Mouse (Mus musculus) stomach, postnatal 0 days (tissue): ENCODE results near the gene Hrh3. TPM values are rescaled to one million over a fixed set of nuclear protein-coding genes. Genes with fewer than 3 reads are reported as not detected.

Source experiments
- ATAC-seq: fragments of 200-750 bp; cut with Nextera tagmentation; 2 replicates; pipeline ENCODE4 v1.8.0; 2017; ENCODE audit not compliant: low FRiP score, low TSS enrichment
- DNase-seq: peaks from one replicate; pipeline ENCODE4 v3.0.0-alpha.2; 2016; ENCODE audit warnings: low spot score
- H3K27ac ChIP-seq: fragments of 300-500 bp; sonication (generic); replicated peaks from 2 replicates; pipeline ENCODE4 v1.5.1; 2014; ENCODE audit warnings: mild to moderate bottlenecking, control low read depth
- H3K27me3 ChIP-seq: fragments of 300-500 bp; sonication (generic); 2 replicates; pipeline ENCODE4 v1.6.1; 2014; ENCODE audit warnings: low read length; ENCODE audit not compliant: control insufficient read depth, insufficient read depth
- H3K36me3 ChIP-seq: fragments of 300-500 bp; sonication (generic); 2 replicates; pipeline ENCODE4 v1.6.1; 2014; ENCODE audit warnings: low read length, mixed read lengths; ENCODE audit not compliant: control insufficient read depth, insufficient read depth
- H3K4me1 ChIP-seq: fragments of 300-500 bp; sonication (generic); replicated peaks from 2 replicates; pipeline ENCODE4 v1.6.1; 2014; ENCODE audit warnings: antibody characterized with exemption; ENCODE audit not compliant: control insufficient read depth, insufficient read depth
- H3K4me2 ChIP-seq: fragments of 300-500 bp; sonication (generic); replicated peaks from 2 replicates; pipeline ENCODE4 v1.6.1; 2014; ENCODE audit warnings: low read depth, mild to moderate bottlenecking, control low read depth, moderate library complexity
- H3K4me3 ChIP-seq: fragments of 300-500 bp; sonication (generic); 2 replicates; pipeline ENCODE4 v1.5.1; 2014; ENCODE audit warnings: low read depth, low read length, control low read depth
- H3K9ac ChIP-seq: fragments of 300-500 bp; sonication (generic); 2 replicates; pipeline ENCODE4 v1.6.1; 2014; ENCODE audit warnings: mild to moderate bottlenecking, low read length, control low read depth, mixed read lengths
- H3K9me3 ChIP-seq: fragments of 300-500 bp; sonication (generic); 2 replicates; pipeline ENCODE4 v1.6.1; 2016; ENCODE audit warnings: low read length; ENCODE audit not compliant: control insufficient read depth
- CTCF ChIP-seq: IDR thresholded peaks from 2 replicates; pipeline ENCODE4 v1.5.1; 2016; ENCODE audit warnings: antibody characterized with exemption, low read depth, mild to moderate bottlenecking, moderate library complexity
- EP300 ChIP-seq: optimal IDR thresholded peaks from 2 replicates; pipeline ENCODE3; 2016; ENCODE audit warnings: antibody characterized with exemption
- WGBS: fragments of 180-500 bp; shearing (Covaris S2); extraction: QIAGEN DNeasy Blood & Tissue Kit; methylation state at CpG from one replicate; pipeline ENCODE4 v1.1.7; 2014; 5-methylcytosine and 5-hydroxymethylcytosine counted together
- polyA plus RNA-seq: library from polyadenylated mRNA; unstranded; fragments of >200 nt; fragmentation: Nextera tagmentation; extraction: Ambion mirVana; gene quantifications from 2 replicates; pipeline ENCODE4 v1.2.1, GENCODE M21; 2015

Hrh3 gene
- polyA plus RNA-seq, 1 experiment from 2014 or later, result not detected

DNA sequence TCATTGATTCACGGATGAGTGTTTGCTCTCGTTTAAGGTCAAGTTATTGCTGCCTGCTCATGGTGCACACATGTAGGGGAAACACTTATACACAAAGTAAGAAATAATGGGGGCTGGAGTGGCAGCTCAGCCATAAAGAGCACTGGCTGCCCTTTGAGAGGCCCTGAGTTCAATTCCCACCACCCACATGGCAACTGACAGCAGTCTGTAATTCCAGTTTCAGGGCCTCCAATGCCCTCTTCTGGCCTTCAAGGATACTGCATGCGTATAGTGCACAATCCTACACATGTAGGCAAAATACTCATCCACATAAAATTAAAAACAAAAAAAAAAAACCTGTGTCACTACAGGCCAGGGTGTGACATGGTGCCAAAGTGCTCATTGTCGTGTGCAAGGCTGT, 16.8 kb downstream of the Hrh3 start:
- DNase-seq (no peak), ATAC-seq (no peak)
- no peak overlapping the region for H3K4me2 ChIP-seq
- TF ChIP-seq EP300 (no peak), CTCF (peak; percentile 47)
- H3K36me3 ChIP-seq, result peaks cover 4% of the 10 kb centered on the region; the same call in 1 of the 2 replicates
- no peak overlapping the region for H3K9ac ChIP-seq
- H3K4me3 ChIP-seq, result no peak overlapping the region
- H3K4me1 ChIP-seq, result no peaks in the 10 kb centered on the region
- H3K9me3 ChIP-seq, result no peaks in the 10 kb centered on the region
- no peaks in the 10 kb centered on the region for H3K27me3 ChIP-seq
- no peak overlapping the region for H3K27ac ChIP-seq
- WGBS, result 87% methylated on average over 4 of the region's 4 CpGs

- no peaks in the 10 kb centered on the region for H3K27me3 ChIP-seq
- no peaks in the 10 kb centered on the region for H3K9me3 ChIP-seq
- 88% methylated on average over 5 of the region's 5 CpGs for WGBS
- no peak overlapping the region for H3K4me2 ChIP-seq
- no peak for DNase-seq
- no peak overlapping the region for H3K4me3 ChIP-seq
- ATAC-seq, result no peak
- H3K9ac ChIP-seq, result no peak overlapping the region
- H3K27ac ChIP-seq, result no peak overlapping the region
- peaks cover 6% of the 10 kb centered on the region; the same call in 1 of the 2 replicates for H3K36me3 ChIP-seq
- H3K4me1 ChIP-seq, result no peaks in the 10 kb centered on the region
- TF ChIP-seq EP300 (no peak), CTCF (no peak)
Observed at GRCm38 (mm10) chr2:180086637-180087027, 17.7 kb downstream of the Hrh3 start.

- Histone ChIP-seq H3K4me3 (no peak overlapping the region), H3K9ac (no peak overlapping the region), H3K4me1 (no peaks in the 10 kb centered on the region), H3K27ac (no peak overlapping the region), H3K36me3 (peaks cover 6% of the 10 kb centered on the region; the same call in 1 of the 2 replicates), H3K27me3 (no peaks in the 10 kb centered on the region), H3K4me2 (no peak overlapping the region), H3K9me3 (no peaks in the 10 kb centered on the region)
- 79% methylated on average over 16 of the region's 16 CpGs for WGBS
- DNase-seq (no peak), ATAC-seq (no peak)
- TF ChIP-seq CTCF, result no peak
- no peak for TF ChIP-seq EP300
Observed at GRCm38 (mm10) chr2:180085926-180086636, 18.2 kb downstream of the Hrh3 start.

DNA sequence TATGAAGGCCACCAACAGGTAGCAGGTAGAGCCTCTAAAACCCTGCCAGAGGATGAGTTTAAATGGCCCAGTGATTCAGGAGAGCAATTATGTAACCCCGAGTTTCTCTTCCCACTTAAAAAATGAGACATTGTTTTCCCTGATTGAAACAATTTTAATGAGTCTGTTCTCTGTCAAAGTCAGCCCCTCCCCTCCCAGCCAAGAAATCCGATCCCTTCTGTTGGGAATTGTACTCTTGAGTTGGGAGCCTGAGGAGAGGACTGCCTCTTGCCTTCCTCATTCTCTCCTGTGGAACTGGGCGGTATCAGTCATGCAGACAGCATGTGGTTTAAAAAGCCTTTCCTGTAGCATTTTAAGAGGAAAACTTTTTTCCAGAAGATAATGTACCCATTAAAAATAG, 19.7 kb downstream of the Hrh3 start:
- no peak overlapping the region for H3K9ac ChIP-seq
- H3K27ac ChIP-seq, result no peak overlapping the region
- no peak for TF ChIP-seq EP300
- H3K4me2 ChIP-seq, result no peak overlapping the region
- no peak for ATAC-seq
- no peaks in the 10 kb centered on the region for H3K27me3 ChIP-seq
- no peaks in the 10 kb centered on the region for H3K9me3 ChIP-seq
- H3K36me3 ChIP-seq, result peaks cover 6% of the 10 kb centered on the region; the same call in 1 of the 2 replicates
- no peak for DNase-seq
- 28% methylated on average over 3 of the region's 3 CpGs for WGBS
- H3K4me3 ChIP-seq, result no peak overlapping the region
- H3K4me1 ChIP-seq, result no peaks in the 10 kb centered on the region

GRCm38 (mm10) chr2:180083063-180083462, 21.2 kb downstream of the Hrh3 start:
- ATAC-seq, result no peak
- no peak overlapping the region for H3K4me2 ChIP-seq
- no peak for TF ChIP-seq EP300
- no peak for TF ChIP-seq CTCF
- no peak for DNase-seq
- H3K36me3 ChIP-seq, result peaks cover 6% of the 10 kb centered on the region; the same call in 1 of the 2 replicates
- no peak overlapping the region for H3K27ac ChIP-seq
- H3K27me3 ChIP-seq, result no peaks in the 10 kb centered on the region
- H3K4me3 ChIP-seq, result no peak overlapping the region
- 91% methylated on average over 10 of the region's 10 CpGs for WGBS
- H3K4me1 ChIP-seq, result no peaks in the 10 kb centered on the region
- H3K9ac ChIP-seq, result no peak overlapping the region
- no peaks in the 10 kb centered on the region for H3K9me3 ChIP-seq

DNA sequence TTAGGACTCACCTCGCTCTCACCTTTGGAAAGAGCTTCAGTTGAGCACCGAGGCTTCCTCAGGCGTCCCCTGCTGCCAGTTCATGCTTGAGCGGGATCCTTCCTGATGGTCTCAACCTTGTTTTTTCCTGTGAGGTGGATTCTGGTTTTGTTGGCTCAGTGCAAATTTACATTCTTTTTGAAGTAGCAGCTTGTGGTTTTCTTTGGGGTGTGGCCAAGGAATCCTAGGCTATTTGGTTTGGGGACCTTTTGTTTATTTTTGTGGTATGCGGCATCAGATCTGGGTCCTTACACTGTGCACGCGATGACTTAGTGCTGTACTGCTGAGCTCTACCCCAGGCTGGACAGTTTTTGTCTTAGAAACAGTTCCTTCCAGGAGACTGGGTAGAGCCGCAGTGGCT, 23.6 kb downstream of the Hrh3 start:
- WGBS, result 56% methylated on average over 8 of the region's 8 CpGs
- TF ChIP-seq EP300, result no peak
- TF ChIP-seq CTCF, result no peak
- Histone ChIP-seq H3K4me3 (no peak overlapping the region), H3K27me3 (no peaks in the 10 kb centered on the region), H3K27ac (no peak overlapping the region), H3K9me3 (no peaks in the 10 kb centered on the region), H3K4me1 (no peaks in the 10 kb centered on the region), H3K36me3 (peaks cover 6% of the 10 kb centered on the region; the same call in 1 of the 2 replicates), H3K9ac (no peak overlapping the region), H3K4me2 (no peak overlapping the region)
- ATAC-seq (no peak), DNase-seq (no peak)
